Mouse (Mus musculus) cortical plate, adult 2 months (tissue): Measurements from ENCODE around the gene Zbtb18.

ENCODE experiments used
- CTCF ChIP-seq: fragments of 200-500 bp; IDR thresholded peaks from 2 replicates; pipeline ENCODE4 v1.5.1; 2011; ENCODE audit warnings: mild to moderate bottlenecking, control low read depth, low read length; ENCODE audit not compliant: insufficient read depth; ENCODE audit errors: extremely low read depth
- POLR2A ChIP-seq: fragments of 200-500 bp; IDR thresholded peaks from 2 replicates; pipeline ENCODE4 v1.6.1; 2011; ENCODE audit warnings: mild to moderate bottlenecking, low read length, control low read depth; ENCODE audit not compliant: insufficient read depth; ENCODE audit errors: extremely low read depth

DNA sequence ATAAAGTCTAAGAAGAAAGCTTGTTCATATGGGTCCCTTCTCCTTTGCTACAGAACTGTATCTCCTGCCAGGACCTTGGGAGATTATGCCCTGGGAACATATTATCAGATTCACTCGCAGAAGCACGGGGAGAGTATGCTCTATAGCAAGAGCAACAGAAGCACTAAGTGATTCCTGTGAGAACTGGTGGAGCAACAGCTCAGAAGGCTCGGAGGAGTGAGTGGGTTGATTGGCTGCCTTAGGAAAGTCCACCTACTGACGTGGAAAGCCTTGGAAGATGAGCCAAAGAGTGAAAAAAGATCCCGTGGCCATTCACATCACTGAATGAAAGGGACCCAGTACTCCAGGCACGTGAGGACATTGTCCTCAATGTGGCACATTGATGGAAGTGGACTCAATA, 37.0 kb upstream of the Zbtb18 start:
- no peak for TF ChIP-seq POLR2A
- TF ChIP-seq CTCF, result no peak
